Mouse (Mus musculus): Measurements from ENCODE around the gene Tent4a. TPM values are rescaled to one million over a fixed set of nuclear protein-coding genes. Genes with fewer than 3 reads are reported as not detected.
A peak's percentile ranks its signal among the peaks of the same experiment; 100 is the strongest.

The Tent4a gene
- total and polyA plus RNA-seq, 3 experiments: 8.1 to 12.7 (median 11.0) TPM

DNA sequence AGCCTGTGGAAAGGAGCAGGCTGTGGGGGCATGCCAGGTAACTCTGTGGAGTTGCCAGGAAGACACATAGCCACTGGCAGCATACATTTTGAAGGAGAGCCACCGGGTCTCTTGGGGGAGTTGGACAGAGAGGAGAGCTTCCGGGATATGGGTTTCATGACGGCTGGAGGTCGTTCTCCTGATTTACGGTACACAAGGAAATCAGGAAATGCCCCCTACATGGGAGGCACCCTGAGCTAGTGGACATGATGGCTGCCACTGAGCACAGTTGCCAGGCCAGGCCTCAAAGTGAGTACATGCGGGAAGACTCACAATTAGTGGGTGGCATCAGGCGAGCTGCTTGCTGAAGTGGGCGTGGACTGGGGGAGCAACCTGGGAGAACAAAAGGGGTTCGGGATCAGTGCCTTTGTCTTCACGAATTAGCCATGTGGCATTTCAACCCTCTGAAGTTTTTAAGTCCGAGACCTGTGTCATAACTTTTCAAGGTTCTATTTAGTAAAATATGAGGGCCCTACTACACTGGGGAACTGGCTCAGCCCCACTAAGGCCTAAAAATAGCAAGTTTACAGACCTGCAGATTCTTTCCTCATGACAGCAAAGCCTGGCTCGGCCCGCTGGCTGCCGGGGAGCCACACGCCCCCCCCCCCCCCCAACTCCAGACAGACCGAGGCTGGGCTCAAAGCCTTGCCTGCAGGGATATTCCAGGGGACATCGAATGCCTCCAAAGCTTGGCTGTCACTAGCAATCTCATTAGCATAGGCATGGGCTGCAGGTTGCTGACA, 8.3 kb upstream of the Tent4a start:
- H3K36me3 ChIP-seq (ENCODE audit: control insufficient read depth, insufficient read depth, low read length): no peaks in the 10 kb centered on the region
- 46% methylated on average over 17 of the region's 17 CpGs for WGBS
- H3K79me2 ChIP-seq (replicated peaks; ENCODE audit: control insufficient read depth, insufficient read depth, low read length): no peaks in the 10 kb centered on the region
- peak in 1 of 2 experiments; percentile 68 for DNase-seq
- H3K4me1 ChIP-seq (ENCODE audit: control insufficient read depth, insufficient read depth, low read length): peaks cover 22% of the 10 kb centered on the region
- TF ChIP-seq CTCF (IDR thresholded peaks at IDR 0.05) (no peak), EP300 (IDR thresholded peaks at IDR 0.05; ENCODE audit: insufficient read depth, low read depth, low read length) (no peak), POLR2A (IDR thresholded peaks at IDR 0.05; ENCODE audit: insufficient read depth, low read depth, low read length) (0 out of 2 replicates have a peak, but pooled peaks have one; percentile 10)
- no peaks in the 10 kb centered on the region for H3K27me3 ChIP-seq (ENCODE audit: control insufficient read depth, insufficient read depth, low read length)
- H3K4me3 ChIP-seq: no peak overlapping the region
- H3K27ac ChIP-seq: peak overlapping the region; percentile 88
- H3K9ac ChIP-seq (ENCODE audit: low read depth, low read length): peak overlapping the region; percentile 45; the same call in 1 of the 2 replicates
- intact Hi-C loops (cut with DNase I): no loop called here

DNA sequence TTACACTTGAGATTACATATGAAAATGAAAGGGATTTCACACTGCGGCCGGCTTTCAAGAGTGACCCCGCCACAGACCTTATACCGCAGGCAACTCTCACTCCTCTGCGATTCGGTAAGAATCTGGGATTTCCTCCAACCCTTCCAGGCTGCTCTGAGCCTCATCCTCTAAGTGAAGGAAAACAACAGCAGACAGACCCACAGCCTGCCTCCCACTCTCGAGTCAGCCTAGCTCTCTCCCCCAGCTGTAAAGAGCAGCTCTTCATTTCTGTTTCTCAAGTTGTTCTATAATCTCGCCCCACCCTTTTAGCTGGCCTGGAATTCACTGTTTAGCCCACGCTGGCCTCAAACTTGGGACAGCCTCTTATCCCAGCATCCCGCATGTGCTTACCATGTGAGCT, 7.4 kb upstream of the Tent4a start:
- 23% methylated on average over 10 of the region's 10 CpGs for WGBS
- intact Hi-C loops (cut with DNase I): no loop called here
- Histone ChIP-seq H3K9ac (ENCODE audit: low read depth, low read length) (no peak overlapping the region), H3K36me3 (ENCODE audit: control insufficient read depth, insufficient read depth, low read length) (no peaks in the 10 kb centered on the region), H3K4me1 (ENCODE audit: control insufficient read depth, insufficient read depth, low read length) (peaks cover 20% of the 10 kb centered on the region), H3K27me3 (ENCODE audit: control insufficient read depth, insufficient read depth, low read length) (no peaks in the 10 kb centered on the region), H3K27ac (peak overlapping the region; percentile 88), H3K79me2 (replicated peaks; ENCODE audit: control insufficient read depth, insufficient read depth, low read length) (no peaks in the 10 kb centered on the region), H3K4me3 (peak overlapping the region; percentile 24; the same call in 1 of the 2 replicates)
- TF ChIP-seq CTCF (IDR thresholded peaks at IDR 0.05) (no peak), EP300 (IDR thresholded peaks at IDR 0.05; ENCODE audit: insufficient read depth, low read depth, low read length) (no peak), POLR2A (IDR thresholded peaks at IDR 0.05; ENCODE audit: insufficient read depth, low read depth, low read length) (no peak)
- peak; percentile 40 to 50 for DNase-seq

GRCm38 (mm10) chr13:69541209-69541608, 6.8 kb upstream of the Tent4a start:
- 18% methylated on average over 6 of the region's 6 CpGs for WGBS
- H3K36me3 ChIP-seq (ENCODE audit: control insufficient read depth, insufficient read depth, low read length): no peaks in the 10 kb centered on the region
- H3K4me3 ChIP-seq: peak overlapping the region; percentile 24; the same call in 1 of the 2 replicates
- H3K4me1 ChIP-seq (ENCODE audit: control insufficient read depth, insufficient read depth, low read length): peaks cover 20% of the 10 kb centered on the region
- DNase-seq: peak in 1 of 2 experiments; percentile 29
- intact Hi-C loops (cut with DNase I): no loop called here
- H3K79me2 ChIP-seq (replicated peaks; ENCODE audit: control insufficient read depth, insufficient read depth, low read length): no peaks in the 10 kb centered on the region
- H3K9ac ChIP-seq (ENCODE audit: low read depth, low read length): no peak overlapping the region
- no peaks in the 10 kb centered on the region for H3K27me3 ChIP-seq (ENCODE audit: control insufficient read depth, insufficient read depth, low read length)
- TF ChIP-seq POLR2A (IDR thresholded peaks at IDR 0.05; ENCODE audit: insufficient read depth, low read depth, low read length): no peak
- no peak for TF ChIP-seq EP300 (IDR thresholded peaks at IDR 0.05; ENCODE audit: insufficient read depth, low read depth, low read length)
- TF ChIP-seq CTCF (IDR thresholded peaks at IDR 0.05): no peak
- peak overlapping the region; percentile 88; the same call in 1 of the 2 replicates for H3K27ac ChIP-seq

DNA sequence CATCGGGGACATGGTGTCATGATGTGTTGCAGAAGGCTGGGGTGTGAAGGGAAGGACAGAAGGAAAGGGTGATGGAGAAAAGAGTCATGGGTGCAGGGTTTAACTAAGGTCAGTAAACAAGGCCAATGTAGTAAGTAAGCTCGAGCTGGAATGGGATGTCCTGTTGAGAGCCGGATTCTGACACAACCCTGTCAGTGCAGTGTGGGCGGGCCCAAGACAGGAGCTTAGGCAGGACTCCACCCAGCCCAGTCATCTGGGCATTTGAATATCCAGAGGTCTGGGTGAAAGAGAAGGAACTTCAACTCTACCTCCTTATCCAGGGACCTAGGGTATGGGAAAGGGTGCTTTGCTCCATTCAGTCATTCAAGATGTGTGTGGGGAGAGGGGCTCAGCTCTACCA, 3.9 kb upstream of the Tent4a start:
- Histone ChIP-seq H3K9ac (ENCODE audit: low read depth, low read length) (no peak overlapping the region), H3K4me1 (ENCODE audit: control insufficient read depth, insufficient read depth, low read length) (peaks cover 16% of the 10 kb centered on the region), H3K27me3 (ENCODE audit: control insufficient read depth, insufficient read depth, low read length) (no peaks in the 10 kb centered on the region), H3K4me3 (no peak overlapping the region), H3K27ac (0 out of 2 replicates have a peak overlapping the region, but pooled peaks have one; percentile 33), H3K36me3 (ENCODE audit: control insufficient read depth, insufficient read depth, low read length) (no peaks in the 10 kb centered on the region), H3K79me2 (replicated peaks; ENCODE audit: control insufficient read depth, insufficient read depth, low read length) (peaks cover 3% of the 10 kb centered on the region; the same call in 1 of the 2 replicates)
- peak in 1 of 2 experiments; percentile 45 for DNase-seq
- WGBS: 28% methylated on average over 4 of the region's 4 CpGs
- TF ChIP-seq EP300 (IDR thresholded peaks at IDR 0.05; ENCODE audit: insufficient read depth, low read depth, low read length) (no peak), CTCF (IDR thresholded peaks at IDR 0.05) (no peak), POLR2A (IDR thresholded peaks at IDR 0.05; ENCODE audit: insufficient read depth, low read depth, low read length) (no peak)
- intact Hi-C loops (cut with DNase I): loop anchor here (10.0 kb wide), 1 partner anchor 954 kb away; the partner anchor contains the start of genes Fastkd3 and Mtrr

GRCm38 (mm10) chr13:69537366-69537765, 2.9 kb upstream of the Tent4a start:
- 84% methylated on average over 7 of the region's 7 CpGs for WGBS
- no peak overlapping the region for H3K4me3 ChIP-seq
- intact Hi-C loops (cut with DNase I): loop anchor here (2.0 to 10.0 kb wide), 2 partner anchors 75 to 953 kb away; partner anchors contain the start of genes Fastkd3 and Mtrr
- H3K36me3 ChIP-seq (ENCODE audit: control insufficient read depth, insufficient read depth, low read length): no peaks in the 10 kb centered on the region
- DNase-seq: peak in 1 of 2 experiments; percentile 41
- peaks cover 3% of the 10 kb centered on the region; the same call in 1 of the 2 replicates for H3K79me2 ChIP-seq (replicated peaks; ENCODE audit: control insufficient read depth, insufficient read depth, low read length)
- TF ChIP-seq POLR2A (IDR thresholded peaks at IDR 0.05; ENCODE audit: insufficient read depth, low read depth, low read length) (no peak), EP300 (IDR thresholded peaks at IDR 0.05; ENCODE audit: insufficient read depth, low read depth, low read length) (no peak), CTCF (IDR thresholded peaks at IDR 0.05) (no peak)
- no peak overlapping the region for H3K9ac ChIP-seq (ENCODE audit: low read depth, low read length)
- no peaks in the 10 kb centered on the region for H3K27me3 ChIP-seq (ENCODE audit: control insufficient read depth, insufficient read depth, low read length)
- H3K27ac ChIP-seq: no peak overlapping the region
- peaks cover 12% of the 10 kb centered on the region for H3K4me1 ChIP-seq (ENCODE audit: control insufficient read depth, insufficient read depth, low read length)

Measured in heart, adult 2 months (tissue).